Mouse (Mus musculus) midbrain, postnatal 0 days (tissue): ENCODE measurements around the gene Ackr4. TPM values are rescaled to one million over a fixed set of nuclear protein-coding genes. Genes with fewer than 3 reads are reported as not detected.

Experiments
- ATAC-seq: fragments of 200-750 bp; cut with Nextera tagmentation; 2 replicates; pipeline ENCODE4 v1.8.0; 2017; ENCODE audit warnings: moderate number of reproducible peaks, mild to moderate bottlenecking, moderate TSS enrichment, moderate library complexity; ENCODE audit not compliant: low FRiP score
- DNase-seq: peaks from one replicate; pipeline ENCODE4 v3.0.0-alpha.2; 2015; ENCODE audit warnings: low spot score
- H3K27ac ChIP-seq: fragments of 300-500 bp; sonication (generic); 2 replicates; pipeline ENCODE4 v1.5.1; 2014; ENCODE audit warnings: low read depth, mild to moderate bottlenecking, low read length, mixed read lengths
- H3K27me3 ChIP-seq: fragments of 300-500 bp; sonication (generic); 2 replicates; pipeline ENCODE4 v1.6.1; 2014; ENCODE audit warnings: low read length, control low read depth, mixed read lengths; ENCODE audit not compliant: insufficient read depth
- H3K36me3 ChIP-seq: fragments of 300-500 bp; sonication (generic); 2 replicates; pipeline ENCODE4 v1.6.1; 2014; ENCODE audit warnings: low read length, control low read depth, mixed read lengths; ENCODE audit not compliant: insufficient read depth
- H3K4me1 ChIP-seq: fragments of 300-500 bp; sonication (generic); 2 replicates; pipeline ENCODE4 v1.6.1; 2014; ENCODE audit warnings: mild to moderate bottlenecking, control low read depth, antibody characterized with exemption, low read length, mixed read lengths; ENCODE audit not compliant: insufficient read depth
- H3K4me2 ChIP-seq: fragments of 300-500 bp; sonication (generic); 2 replicates; pipeline ENCODE4 v1.6.1; 2014; ENCODE audit warnings: low read depth, mild to moderate bottlenecking, low read length, mixed read lengths; ENCODE audit not compliant: poor library complexity, severe bottlenecking
- H3K4me3 ChIP-seq: fragments of 300-500 bp; sonication (generic); 2 replicates; pipeline ENCODE4 v1.5.1; 2014; ENCODE audit warnings: low read depth, mild to moderate bottlenecking, low read length, moderate library complexity
- H3K9ac ChIP-seq: fragments of 300-500 bp; sonication (generic); replicated peaks from 2 replicates; pipeline ENCODE4 v1.6.1; 2014; ENCODE audit warnings: mild to moderate bottlenecking, low read length, moderate library complexity, mixed read lengths; ENCODE audit not compliant: poor library complexity, severe bottlenecking
- H3K9me3 ChIP-seq: fragments of 300-500 bp; sonication (generic); 2 replicates; pipeline ENCODE4 v1.6.1; 2016; ENCODE audit warnings: low read length, control low read depth
- CTCF ChIP-seq: IDR thresholded peaks from 2 replicates; pipeline ENCODE4 v1.5.1; 2016; ENCODE audit warnings: antibody characterized with exemption, mild to moderate bottlenecking
- WGBS: fragments of 180-500 bp; shearing (Covaris S2); extraction: QIAGEN DNeasy Blood & Tissue Kit; methylation state at CpG from one replicate; pipeline ENCODE4 v1.1.7; 2014; 5-methylcytosine and 5-hydroxymethylcytosine counted together
- polyA plus RNA-seq: library from polyadenylated mRNA; unstranded; fragments of >200 nt; fragmentation: Nextera tagmentation; extraction: Ambion mirVana; gene quantifications from 2 replicates; pipeline ENCODE4 v1.2.1, GENCODE M21; 2015
- total RNA-seq: library from RNA; depleted of rRNA; stranded (reverse); fragments of >200 nt; gene quantifications from 2 replicates; pipeline ENCODE4 v1.2.3, GENCODE M21; 2014

The Ackr4 gene
- total and polyA plus RNA-seq, 2 experiments from 2014 or later = 0.38 to 0.86 TPM

- no peak for DNase-seq
- no peak for ATAC-seq
- H3K36me3 ChIP-seq = peaks cover 67% of the 10 kb centered on the region
- WGBS = 87% methylated on average over 7 of the region's 7 CpGs
- no peak overlapping the region for H3K4me2 ChIP-seq
- no peaks in the 10 kb centered on the region for H3K4me1 ChIP-seq
- H3K4me3 ChIP-seq = no peak overlapping the region
- H3K27ac ChIP-seq = no peak overlapping the region
- TF ChIP-seq CTCF = no peak
- H3K9ac ChIP-seq = no peak overlapping the region
- H3K9me3 ChIP-seq = no peaks in the 10 kb centered on the region
- H3K27me3 ChIP-seq = no peaks in the 10 kb centered on the region
These were observed 34.4 kb upstream of the Ackr4 start for GRCm38 (mm10) chr9:104161117-104161516.

- Histone ChIP-seq H3K27ac (no peak overlapping the region), H3K9ac (no peak overlapping the region), H3K27me3 (no peaks in the 10 kb centered on the region), H3K4me1 (no peaks in the 10 kb centered on the region), H3K4me2 (no peak overlapping the region), H3K4me3 (no peak overlapping the region), H3K9me3 (no peaks in the 10 kb centered on the region), H3K36me3 (peaks cover 76% of the 10 kb centered on the region)
- DNase-seq (no peak), ATAC-seq (no peak)
- no peak for TF ChIP-seq CTCF
- 98% methylated on average over 7 of the region's 7 CpGs for WGBS
These were observed 30.6 kb upstream of the Ackr4 start for GRCm38 (mm10) chr9:104157291-104157690.

- DNase-seq = no peak
- H3K4me1 ChIP-seq = no peaks in the 10 kb centered on the region
- no peak overlapping the region for H3K4me2 ChIP-seq
- H3K9ac ChIP-seq = no peak overlapping the region
- H3K36me3 ChIP-seq = peaks cover 75% of the 10 kb centered on the region
- H3K4me3 ChIP-seq = no peak overlapping the region
- TF ChIP-seq CTCF = no peak
- H3K27me3 ChIP-seq = no peaks in the 10 kb centered on the region
- H3K9me3 ChIP-seq = no peaks in the 10 kb centered on the region
- H3K27ac ChIP-seq = no peak overlapping the region
- 98% methylated on average over 8 of the region's 8 CpGs for WGBS
- no peak for ATAC-seq
These were observed 29.8 kb upstream of the Ackr4 start for GRCm38 (mm10) chr9:104156506-104156905.

GRCm38 (mm10) chr9:104155100-104155715, 28.5 kb upstream of the Ackr4 start:
- H3K27ac ChIP-seq = no peak overlapping the region
- DNase-seq (no peak), ATAC-seq (no peak)
- no peak overlapping the region for H3K9ac ChIP-seq
- no peaks in the 10 kb centered on the region for H3K4me1 ChIP-seq
- WGBS = 95% methylated on average over 14 of the region's 14 CpGs
- TF ChIP-seq CTCF = no peak
- H3K27me3 ChIP-seq = no peaks in the 10 kb centered on the region
- no peaks in the 10 kb centered on the region for H3K9me3 ChIP-seq
- H3K36me3 ChIP-seq = peaks cover 72% of the 10 kb centered on the region
- no peak overlapping the region for H3K4me3 ChIP-seq
- no peak overlapping the region for H3K4me2 ChIP-seq

- H3K9me3 ChIP-seq = no peaks in the 10 kb centered on the region
- WGBS = 96% methylated on average over 7 of the region's 7 CpGs
- no peaks in the 10 kb centered on the region for H3K27me3 ChIP-seq
- ATAC-seq (no peak), DNase-seq (no peak)
- H3K4me1 ChIP-seq = no peaks in the 10 kb centered on the region
- TF ChIP-seq CTCF = no peak
- H3K4me2 ChIP-seq = no peak overlapping the region
- no peak overlapping the region for H3K4me3 ChIP-seq
- no peak overlapping the region for H3K27ac ChIP-seq
- H3K9ac ChIP-seq = no peak overlapping the region
- peaks cover 59% of the 10 kb centered on the region for H3K36me3 ChIP-seq
These were observed 25.4 kb upstream of the Ackr4 start for GRCm38 (mm10) chr9:104152121-104152520.

- DNase-seq (no peak), ATAC-seq (no peak)
- Histone ChIP-seq H3K9ac (no peak overlapping the region), H3K36me3 (peaks cover 31% of the 10 kb centered on the region), H3K9me3 (no peaks in the 10 kb centered on the region), H3K4me2 (no peak overlapping the region), H3K4me3 (no peak overlapping the region), H3K4me1 (no peaks in the 10 kb centered on the region), H3K27me3 (no peaks in the 10 kb centered on the region), H3K27ac (no peak overlapping the region)
- 85% methylated on average over 7 of the region's 7 CpGs for WGBS
- TF ChIP-seq CTCF = no peak
These were observed 22.2 kb upstream of the Ackr4 start for GRCm38 (mm10) chr9:104148969-104149368.
